Mouse (Mus musculus) heart, adult 2 months (tissue): ENCODE measurements at regions not wholly inside any gene's neighbourhood (a gene's known extent, or its start where the extent isn't known, plus 50 kb on each side); places are given as distances from the start of the nearest gene placed in this dataset.

Experiments used
- CTCF ChIP-seq: fragments of 200-600 bp; IDR thresholded peaks from 2 replicates; pipeline ENCODE4 v1.8.1; 2022; ENCODE audit warnings: antibody characterized with exemption, mild to moderate bottlenecking, moderate library complexity
- EP300 ChIP-seq: fragments of 200-500 bp; IDR thresholded peaks from 2 replicates; pipeline ENCODE4 v1.6.1; 2011; ENCODE audit warnings: low read depth, low read length, control low read depth; ENCODE audit not compliant: insufficient read depth
- POLR2A ChIP-seq: fragments of 200-500 bp; IDR thresholded peaks from 2 replicates; pipeline ENCODE4 v1.6.1; 2011; ENCODE audit warnings: mild to moderate bottlenecking, low read depth, low read length, control low read depth; ENCODE audit not compliant: insufficient read depth

DNA sequence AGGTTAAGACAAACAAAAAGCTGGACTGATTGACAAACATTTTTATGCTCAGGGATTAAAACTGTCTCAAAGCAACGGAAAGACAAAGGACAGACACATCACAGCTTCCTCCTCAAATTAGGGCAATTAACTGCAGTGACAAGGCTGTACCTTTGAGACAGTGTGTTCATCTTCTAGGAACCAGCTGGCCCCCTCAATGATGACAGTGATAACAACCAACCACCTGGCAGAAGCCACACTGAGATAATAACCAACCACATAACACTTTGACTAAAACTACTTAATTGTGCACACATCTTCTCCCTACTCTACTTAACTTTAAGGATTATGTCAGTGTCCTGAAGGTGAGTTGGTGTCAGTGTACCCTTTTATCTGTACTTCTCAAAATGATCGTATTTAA lies 248.4 kb downstream of the Kif20b start:
- TF ChIP-seq CTCF (no peak), EP300 (no peak), POLR2A (no peak)
